Mouse (Mus musculus) ES-Bruce4 (cell line): ENCODE measurements around the gene Mxd3. TPM values are rescaled to one million over a fixed set of nuclear protein-coding genes. Genes with fewer than 3 reads are reported as not detected.

Source experiments
- H3K27ac ChIP-seq: 2 replicates; pipeline ENCODE4 v1.5.1; 2012; ENCODE audit warnings: low read length, inconsistent platforms; ENCODE audit not compliant: insufficient read depth
- H3K27me3 ChIP-seq: 2 replicates; pipeline ENCODE4 v1.6.1; 2012; ENCODE audit warnings: mild to moderate bottlenecking, low read length, inconsistent platforms; ENCODE audit not compliant: control insufficient read depth, poor library complexity, insufficient read depth, severe bottlenecking
- H3K36me3 ChIP-seq: 2 replicates; pipeline ENCODE4 v1.6.1; 2012; ENCODE audit warnings: inconsistent platforms, mild to moderate bottlenecking, low read length, moderate library complexity; ENCODE audit not compliant: control insufficient read depth, poor library complexity, insufficient read depth, severe bottlenecking
- H3K4me1 ChIP-seq: one replicate; pipeline ENCODE4 v1.8.1; 2011; ENCODE audit warnings: low read length; ENCODE audit not compliant: control insufficient read depth, insufficient read depth
- H3K4me3 ChIP-seq: 2 replicates; pipeline ENCODE4 v1.5.1; 2011; ENCODE audit warnings: low read depth, mild to moderate bottlenecking, low read length
- H3K9ac ChIP-seq: 2 replicates; pipeline ENCODE4 v1.6.1; 2012; ENCODE audit warnings: low read depth, mild to moderate bottlenecking, inconsistent platforms; ENCODE audit not compliant: poor library complexity, severe bottlenecking
- H3K9me3 ChIP-seq: replicated peaks from 2 replicates; pipeline ENCODE4 v1.6.1; 2012; ENCODE audit warnings: mild to moderate bottlenecking, low read length, inconsistent platforms; ENCODE audit not compliant: control insufficient read depth, poor library complexity, insufficient read depth, severe bottlenecking
- CTCF ChIP-seq: IDR thresholded peaks from one replicate; pipeline ENCODE4 v1.8.1; 2011; ENCODE audit warnings: low read depth, low read length
- EP300 ChIP-seq: IDR thresholded peaks from 2 replicates; pipeline ENCODE4 v1.6.1; 2011; ENCODE audit warnings: low read depth, low read length; ENCODE audit not compliant: insufficient read depth
- POLR2A ChIP-seq: IDR thresholded peaks from one replicate; pipeline ENCODE4 v1.8.1; 2011; ENCODE audit warnings: low read length; ENCODE audit not compliant: insufficient read depth
- polyA plus RNA-seq: library from polyadenylated mRNA; stranded (reverse); fragments of >200 nt; gene quantifications from 2 replicates; pipeline ENCODE4 v1.2.4, GENCODE M21; 2011; ENCODE audit warnings: low read depth; ENCODE audit not compliant: missing spikeins, insufficient read depth, insufficient read length

Mxd3 gene
- polyA plus RNA-seq, 1 experiment: 6.5 TPM

DNA sequence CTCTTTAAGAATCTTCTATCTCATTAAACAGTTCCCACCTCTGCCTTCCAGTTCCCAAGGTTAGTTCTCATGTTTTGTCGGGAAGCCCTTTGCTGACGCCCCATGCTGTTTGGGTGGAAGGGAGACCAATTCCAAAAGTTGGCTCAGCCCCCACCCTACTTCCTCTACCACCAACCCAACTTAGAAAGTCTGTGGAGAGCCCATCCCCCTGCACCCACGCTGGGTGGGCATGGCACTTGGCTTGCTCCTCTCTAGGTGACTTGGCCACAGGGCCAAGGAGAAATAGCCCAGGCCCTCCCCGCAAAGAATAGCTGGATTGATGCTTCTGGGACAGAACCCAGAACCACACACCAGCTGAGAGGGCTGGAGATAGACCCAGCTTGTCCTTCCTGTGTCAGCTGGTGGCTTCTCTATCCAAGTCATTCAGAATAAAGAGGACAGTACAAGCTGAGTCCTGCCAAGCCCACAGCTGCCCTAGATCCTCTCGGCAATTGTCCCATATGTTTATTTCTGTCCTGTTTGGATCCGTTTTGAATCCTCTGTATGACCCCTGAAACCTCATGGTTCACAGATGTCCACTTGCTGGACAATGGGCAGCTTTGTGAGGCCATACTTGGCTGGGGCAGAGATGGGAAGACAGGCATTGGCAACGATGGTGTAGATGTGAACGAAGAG, 41.5 kb upstream of the Mxd3 start:
- Histone ChIP-seq H3K36me3 (no peaks in the 10 kb centered on the region), H3K9ac (no peak overlapping the region), H3K9me3 (no peaks in the 10 kb centered on the region), H3K4me3 (no peak overlapping the region), H3K27ac (no peak overlapping the region), H3K4me1 (no peaks in the 10 kb centered on the region), H3K27me3 (no peaks in the 10 kb centered on the region)
- TF ChIP-seq EP300 (no peak), POLR2A (no peak), CTCF (no peak)

DNA sequence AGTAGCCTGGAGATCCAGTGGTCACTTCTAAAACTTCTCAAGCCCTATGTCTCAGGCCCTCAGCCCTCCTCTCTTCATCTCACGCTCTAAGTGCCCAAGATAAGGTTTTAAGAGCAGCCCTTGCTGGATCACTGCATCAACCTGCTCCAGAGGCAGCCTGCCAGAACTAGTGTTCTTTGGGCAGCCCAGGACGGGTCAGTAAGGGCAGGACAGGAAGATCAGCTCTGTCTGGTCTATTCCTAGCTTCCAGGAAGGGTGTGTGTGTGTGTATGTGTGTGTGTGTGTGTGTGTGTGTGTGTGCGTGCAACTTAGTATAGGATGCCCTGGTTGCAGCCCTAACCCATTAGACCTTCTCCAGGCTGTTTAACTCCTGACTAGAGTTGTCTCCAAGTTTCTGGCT, 40.6 kb upstream of the Mxd3 start:
- TF ChIP-seq POLR2A (no peak), EP300 (no peak), CTCF (no peak)
- Histone ChIP-seq H3K4me3 (no peak overlapping the region), H3K27me3 (no peaks in the 10 kb centered on the region), H3K36me3 (no peaks in the 10 kb centered on the region), H3K9me3 (no peaks in the 10 kb centered on the region), H3K9ac (no peak overlapping the region), H3K4me1 (no peaks in the 10 kb centered on the region), H3K27ac (no peak overlapping the region)

DNA sequence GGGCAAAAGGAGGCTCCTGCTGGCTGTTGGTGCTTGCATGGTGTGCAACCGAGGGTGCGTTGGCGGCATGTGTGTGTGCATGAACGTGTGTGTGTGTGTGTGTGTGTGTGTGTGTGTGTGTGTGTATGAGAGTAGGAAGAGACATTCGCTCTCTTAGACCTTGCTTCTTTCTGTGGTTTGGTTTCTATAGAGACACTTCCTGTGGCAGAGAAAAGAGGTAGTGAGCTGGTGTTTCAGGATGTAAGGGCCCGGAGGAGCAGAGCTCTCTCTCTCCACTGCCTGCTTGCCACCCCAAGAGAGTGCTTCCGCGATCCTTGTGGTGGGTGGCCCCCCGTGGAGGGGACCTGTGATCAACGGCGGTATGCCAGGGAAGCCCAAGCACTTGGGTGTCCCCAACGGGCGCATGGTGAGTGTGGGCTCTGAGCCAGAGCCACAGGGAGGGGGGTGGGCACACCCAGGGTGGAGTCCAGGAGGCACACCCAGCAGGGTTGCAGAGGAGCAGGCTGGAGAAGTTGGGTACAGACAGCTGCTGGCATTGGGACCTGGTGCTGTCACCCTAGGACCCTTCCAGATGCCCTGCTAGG, 40.0 kb upstream of the Mxd3 start, which contains the start of gene Rgs14:
TSS of gene Rgs14 (plus strand) at position 202 of the 584 bp plus-strand sequence.
- H3K27ac ChIP-seq: no peak within 1 kb of the TSS
- no peaks in the 10 kb centered on the region for H3K36me3 ChIP-seq
- no peaks in the 10 kb centered on the region for H3K27me3 ChIP-seq
- H3K9ac ChIP-seq: no peak within 1 kb of the TSS
- no peaks in the 10 kb centered on the region for H3K9me3 ChIP-seq
- H3K4me3 ChIP-seq: no peak within 1 kb of the TSS
- TF ChIP-seq CTCF (no peak), POLR2A (no peak), EP300 (no peak)
- no peaks in the 10 kb centered on the region for H3K4me1 ChIP-seq

DNA sequence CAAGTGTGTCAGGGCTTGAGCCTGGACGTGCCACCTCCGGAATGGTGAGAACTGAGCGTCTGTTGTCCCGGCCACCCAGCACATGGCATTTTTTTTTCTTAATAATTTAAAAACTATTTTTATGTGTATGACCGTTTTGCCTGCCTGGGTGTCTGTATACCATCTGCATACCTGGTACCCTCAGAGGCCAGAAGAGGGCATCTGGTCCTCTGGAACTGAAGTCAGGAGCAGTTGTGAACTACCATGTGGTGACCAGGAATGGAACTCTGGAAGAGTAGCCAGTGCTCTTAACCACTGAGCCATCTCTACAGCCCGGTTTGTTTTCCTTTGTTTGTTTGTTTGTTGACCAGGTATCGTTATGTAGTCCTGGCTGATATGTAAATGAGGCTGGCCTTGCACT, 38.8 kb upstream of the Mxd3 start:
- TF ChIP-seq CTCF: no peak
- no peak for TF ChIP-seq POLR2A
- Histone ChIP-seq H3K9ac (no peak overlapping the region), H3K27me3 (no peaks in the 10 kb centered on the region), H3K4me1 (no peaks in the 10 kb centered on the region), H3K4me3 (no peak overlapping the region), H3K27ac (no peak overlapping the region), H3K36me3 (no peaks in the 10 kb centered on the region), H3K9me3 (no peaks in the 10 kb centered on the region)

DNA sequence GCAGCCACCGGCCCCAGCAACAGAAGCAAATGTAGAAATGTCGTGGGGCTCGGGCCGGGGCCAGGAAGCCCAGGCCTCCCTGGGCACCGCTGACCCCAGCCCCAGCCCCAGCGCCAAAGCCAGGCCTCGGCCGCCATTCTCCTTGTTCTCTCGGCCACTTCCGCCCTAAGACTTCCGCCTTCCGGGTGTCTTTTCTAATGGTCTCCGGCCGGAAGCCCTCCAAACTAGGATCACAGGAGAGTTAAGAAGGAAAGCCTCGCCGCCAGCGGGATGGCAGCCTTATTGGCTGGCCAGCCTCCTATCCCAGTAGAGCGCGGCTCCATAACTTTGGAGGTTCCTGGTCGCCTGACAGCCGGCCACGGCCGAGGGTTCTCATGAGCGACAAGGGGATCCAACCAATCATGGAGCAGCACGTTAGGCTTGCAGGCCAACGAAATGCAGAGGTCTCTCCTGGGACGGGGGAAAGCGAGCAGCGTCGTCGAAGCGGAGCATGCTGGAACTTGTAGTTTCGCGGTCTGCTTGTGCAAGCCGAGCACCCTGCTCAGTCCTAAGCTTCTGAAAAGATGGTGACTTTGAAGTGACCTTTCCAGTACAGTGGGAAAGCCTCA, 32.9 kb upstream of the Mxd3 start, which contains the start of gene Lman2:
TSS of gene Lman2 (minus strand) at position 331 of the 608 bp plus-strand sequence.
- Histone ChIP-seq H3K9me3 (no peaks in the 10 kb centered on the region), H3K9ac (peak within 1 kb of the TSS; percentile 64), H3K4me3 (peak within 1 kb of the TSS; percentile 89), H3K4me1 (no peaks in the 10 kb centered on the region), H3K27me3 (no peaks in the 10 kb centered on the region), H3K27ac (peak within 1 kb of the TSS; percentile 62), H3K36me3 (peaks cover 7% of the 10 kb centered on the region)
- TF ChIP-seq POLR2A: no peak
- TF ChIP-seq CTCF: no peak
- TF ChIP-seq EP300: no peak

DNA sequence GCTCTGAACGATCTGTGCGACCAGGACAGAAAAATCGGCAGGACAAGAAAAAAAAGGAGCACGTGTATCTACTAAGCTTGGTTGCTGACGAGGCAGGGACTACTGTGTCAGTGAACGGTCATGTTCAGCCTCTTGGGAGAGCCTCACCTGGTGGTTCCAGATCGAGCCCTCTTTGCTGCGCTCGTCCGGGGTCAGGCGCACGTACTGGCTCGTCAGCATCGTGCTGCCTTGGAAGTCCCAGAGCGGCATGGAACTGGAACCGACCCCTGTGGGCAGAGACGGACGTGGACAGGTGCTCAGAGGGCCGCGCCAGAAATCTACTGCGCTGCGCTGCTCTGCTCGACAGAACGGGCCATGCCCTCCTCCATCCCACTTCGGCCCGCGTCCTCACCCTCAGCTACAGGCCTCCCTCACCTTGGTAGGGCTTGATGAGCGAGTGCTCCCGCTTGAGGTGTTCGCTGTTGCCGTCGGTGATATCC, 32.4 kb upstream of the Mxd3 start:
- H3K36me3 ChIP-seq: peaks cover 7% of the 10 kb centered on the region
- TF ChIP-seq EP300 (no peak), CTCF (no peak), POLR2A (no peak)
- no peaks in the 10 kb centered on the region for H3K27me3 ChIP-seq
- H3K4me3 ChIP-seq: peak overlapping the region; percentile 89
- H3K27ac ChIP-seq: no peak overlapping the region
- H3K9ac ChIP-seq: peak overlapping the region; percentile 64
- H3K9me3 ChIP-seq: no peaks in the 10 kb centered on the region
- no peaks in the 10 kb centered on the region for H3K4me1 ChIP-seq
